Mouse (Mus musculus): ENCODE data around the gene Nav3. TPM values are rescaled to one million over a fixed set of nuclear protein-coding genes. Genes with fewer than 3 reads are reported as not detected.

The Nav3 gene
- total RNA-seq, 2 experiments from 2014 or later: 5.8 TPM

DNA sequence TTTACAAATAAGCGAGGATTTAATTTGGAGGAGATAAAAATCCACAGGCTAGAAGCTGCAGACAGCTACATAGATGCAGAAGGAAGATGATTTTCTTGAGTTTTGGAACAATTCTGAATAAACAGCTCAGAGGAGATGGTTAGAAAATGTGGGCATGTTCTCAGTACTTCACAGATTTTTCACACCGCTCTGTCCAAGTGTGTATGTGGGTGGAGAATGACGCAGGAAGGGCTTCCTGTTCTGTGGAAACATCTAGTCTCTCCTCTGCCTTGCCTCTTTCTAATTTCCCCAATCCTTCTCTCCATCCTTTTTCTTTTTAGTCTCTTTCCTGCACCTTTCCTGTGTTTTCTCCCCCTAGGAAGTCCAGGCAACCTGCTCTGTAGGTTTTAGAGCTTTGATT, 812.4 kb downstream of the Nav3 start:
- intact Hi-C loops (cut with DNase I; ENCODE audit: low total_unique reads): no loop called here
- DNase-seq: no peak

GRCm38 (mm10) chr10:109641806-109642205, 814.2 kb downstream of the Nav3 start:
- DNase-seq: no peak
- intact Hi-C loops (cut with DNase I; ENCODE audit: low total_unique reads): no loop called here

GRCm38 (mm10) chr10:109637702-109638101, 818.3 kb downstream of the Nav3 start:
- DNase-seq: no peak
- intact Hi-C loops (cut with DNase I; ENCODE audit: low total_unique reads): no loop called here

All from gastrocnemius, postnatal 14 days (tissue).